Mouse (Mus musculus): Measurements from ENCODE around the gene Cyp51. TPM values are rescaled to one million over a fixed set of nuclear protein-coding genes. Genes with fewer than 3 reads are reported as not detected.
"Not testable (repeated sequence)": the region's sequence is repeated elsewhere in the genome, so short reads cannot be mapped to it uniquely, and the experiment has no call there.

Cyp51 gene
- polyA plus RNA-seq (2015; fragmentation: Nextera tagmentation; extraction: Ambion mirVana): 140 and 146 TPM in 2 replicates

GRCm38 (mm10) chr5:4104341-4105040 lies at the start of gene Cyp51:
Gene Cyp51, minus strand, starts transcription at chr5:4104746.
- ATAC-seq (replicated peaks): peak; percentile 98
- Histone ChIP-seq H3K27ac (peak within 1 kb of the TSS; percentile 99), H3K4me3 (peak within 1 kb of the TSS; percentile 77), H3K27me3 (replicated peaks) (no peaks in the 10 kb centered on the region), H3K9me3 (no peaks in the 10 kb centered on the region), H3K36me3 (replicated peaks) (peaks cover 19% of the 10 kb centered on the region), H3K9ac (peak within 1 kb of the TSS; percentile 81), H3K4me1 (peaks cover 39% of the 10 kb centered on the region), H3K4me2 (peak within 1 kb of the TSS; percentile 63)
- under 1% methylated on average over 59 of the region's 59 CpGs for WGBS

GRCm38 (mm10) chr5:4112570-4113098 lies 8.1 kb upstream of the Cyp51 start:
- H3K4me2 ChIP-seq: no peak overlapping the region
- no peaks in the 10 kb centered on the region for H3K9me3 ChIP-seq
- H3K27ac ChIP-seq: no peak overlapping the region
- no peak overlapping the region for H3K4me3 ChIP-seq
- no peak overlapping the region for H3K9ac ChIP-seq
- ATAC-seq (replicated peaks): no peak
- H3K36me3 ChIP-seq (replicated peaks): no peaks in the 10 kb centered on the region
- 93% methylated on average over 5 of the region's 5 CpGs for WGBS
- H3K27me3 ChIP-seq (replicated peaks): no peaks in the 10 kb centered on the region
- H3K4me1 ChIP-seq: no peaks in the 10 kb centered on the region

DNA sequence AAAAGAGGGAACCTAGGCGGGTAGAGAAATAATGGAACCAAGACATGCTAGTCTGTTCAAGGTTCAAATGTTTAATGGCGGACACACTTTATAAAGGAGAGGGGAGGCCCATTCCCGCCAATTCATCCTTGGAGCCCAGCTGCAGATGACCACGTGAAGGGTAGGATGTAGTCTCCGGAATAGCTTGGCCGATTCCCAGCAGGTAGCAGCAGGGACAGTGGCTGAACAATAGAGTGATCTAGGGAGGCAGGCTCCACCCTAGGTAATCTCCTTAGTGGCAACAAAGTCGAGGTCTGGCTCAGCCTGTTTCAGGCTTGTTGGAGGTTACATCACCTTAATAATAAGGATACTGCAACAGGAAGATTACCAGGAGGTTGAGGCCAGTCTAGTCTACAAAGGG lies 2.5 kb upstream of the Cyp51 start:
- peaks cover 20% of the 10 kb centered on the region for H3K4me1 ChIP-seq
- 41% methylated on average over 7 of the region's 7 CpGs for WGBS
- H3K4me2 ChIP-seq; H3K4me3 ChIP-seq; ATAC-seq (replicated peaks); H3K36me3 ChIP-seq (replicated peaks); H3K27me3 ChIP-seq (replicated peaks); H3K9ac ChIP-seq; H3K9me3 ChIP-seq; H3K27ac ChIP-seq: not testable (repeated sequence)

GRCm38 (mm10) chr5:4105651-4106186 lies 1.2 kb upstream of the Cyp51 start:
- no peaks in the 10 kb centered on the region for H3K9me3 ChIP-seq
- H3K36me3 ChIP-seq (replicated peaks): peaks cover 11% of the 10 kb centered on the region; the same call in 1 of the 2 replicates
- no peak for ATAC-seq (replicated peaks)
- no peak overlapping the region for H3K9ac ChIP-seq
- no peak overlapping the region for H3K4me3 ChIP-seq
- H3K4me1 ChIP-seq: peaks cover 30% of the 10 kb centered on the region
- no peak overlapping the region for H3K4me2 ChIP-seq
- no peaks in the 10 kb centered on the region for H3K27me3 ChIP-seq (replicated peaks)
- peak overlapping the region; percentile 99 for H3K27ac ChIP-seq
- 88% methylated on average over 2 of the region's 2 CpGs for WGBS

- WGBS: 1% methylated on average over 41 of the region's 41 CpGs
- H3K4me1 ChIP-seq: peaks cover 40% of the 10 kb centered on the region
- no peaks in the 10 kb centered on the region for H3K9me3 ChIP-seq
- H3K4me3 ChIP-seq: peak overlapping the region; percentile 77
- peak overlapping the region; percentile 63 for H3K4me2 ChIP-seq
- H3K27ac ChIP-seq: peak overlapping the region; percentile 99
- H3K36me3 ChIP-seq (replicated peaks): peaks cover 26% of the 10 kb centered on the region
- H3K9ac ChIP-seq: peak overlapping the region; percentile 81
- peak; percentile 73 for ATAC-seq (replicated peaks)
- no peaks in the 10 kb centered on the region for H3K27me3 ChIP-seq (replicated peaks)
Measured at GRCm38 (mm10) chr5:4103626-4104340, 763 bp downstream of the Cyp51 start.

- H3K4me2 ChIP-seq: 0 out of 2 replicates have a peak overlapping the region, but pooled peaks have one; percentile 63
- 95% methylated on average over 2 of the region's 2 CpGs for WGBS
- ATAC-seq (replicated peaks): no peak
Measured at GRCm38 (mm10) chr5:4101770-4102169, 2.8 kb downstream of the Cyp51 start.

GRCm38 (mm10) chr5:4101031-4101430 lies 3.5 kb downstream of the Cyp51 start:
- Histone ChIP-seq H3K27me3 (replicated peaks) (no peaks in the 10 kb centered on the region), H3K36me3 (replicated peaks) (peaks cover 29% of the 10 kb centered on the region), H3K9me3 (no peaks in the 10 kb centered on the region), H3K9ac (no peak overlapping the region), H3K4me2 (no peak overlapping the region), H3K4me3 (no peak overlapping the region), H3K27ac (no peak overlapping the region), H3K4me1 (peaks cover 40% of the 10 kb centered on the region)
- WGBS: 95% methylated on average over 4 of the region's 4 CpGs
- no peak for ATAC-seq (replicated peaks)

More at GRCm38 (mm10) chr5:4101770-4102169, 2.8 kb downstream of the Cyp51 start:
- Histone ChIP-seq H3K9me3 (no peaks in the 10 kb centered on the region), H3K4me1 (peaks cover 40% of the 10 kb centered on the region), H3K9ac (no peak overlapping the region), H3K4me3 (no peak overlapping the region; the same call in 1 of the 2 replicates), H3K27me3 (replicated peaks) (no peaks in the 10 kb centered on the region), H3K27ac (no peak overlapping the region), H3K36me3 (replicated peaks) (peaks cover 29% of the 10 kb centered on the region)

DNA sequence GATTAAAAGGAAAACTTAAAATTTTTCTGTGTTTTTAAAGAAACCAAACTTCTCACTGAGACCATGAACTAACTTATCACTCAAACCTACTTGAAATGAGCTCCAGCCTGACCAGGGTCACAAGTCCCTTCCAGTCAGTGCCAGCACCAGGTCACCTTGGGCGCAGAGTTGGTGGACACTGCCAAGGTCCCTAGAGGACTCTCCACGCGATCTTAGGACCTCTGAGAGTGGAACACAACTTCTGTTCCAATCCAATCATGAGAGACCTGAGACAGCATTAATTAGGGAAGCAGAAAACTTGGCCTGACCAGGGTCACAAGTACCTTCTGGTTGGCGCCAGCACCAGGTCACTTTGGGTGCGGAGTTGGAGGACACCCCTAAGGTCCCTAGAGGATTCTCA lies 10.1 kb downstream of the Cyp51 start:
- Histone ChIP-seq H3K4me3 (no peak overlapping the region), H3K36me3 (replicated peaks) (peaks cover 48% of the 10 kb centered on the region), H3K27ac (no peak overlapping the region), H3K9ac (no peak overlapping the region), H3K4me1 (peaks cover under 1% of the 10 kb centered on the region; the same call in 1 of the 2 replicates), H3K27me3 (replicated peaks) (no peaks in the 10 kb centered on the region), H3K4me2 (no peak overlapping the region), H3K9me3 (no peaks in the 10 kb centered on the region)
- WGBS: 97% methylated on average over 5 of the region's 5 CpGs
- no peak for ATAC-seq (replicated peaks)

DNA sequence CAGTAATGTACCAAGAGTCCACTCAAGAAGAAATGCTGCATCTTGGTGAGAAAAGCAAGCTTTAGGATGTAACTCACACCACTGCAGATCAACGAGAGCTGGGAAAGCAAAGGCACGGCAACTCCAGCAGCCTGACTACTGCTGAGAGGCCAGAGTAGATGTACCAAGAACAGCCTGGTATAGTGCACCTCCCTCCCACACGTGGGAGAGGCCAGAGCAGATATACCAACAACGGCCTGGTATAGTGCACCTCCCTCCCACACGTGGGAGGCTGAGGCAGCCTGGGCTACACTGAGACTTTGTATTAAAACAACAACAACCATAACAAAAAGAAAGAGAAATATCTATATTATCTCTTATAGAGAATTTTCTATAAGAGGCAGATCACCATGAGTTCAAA lies 16.4 kb downstream of the Cyp51 start:
- WGBS: 92% methylated on average over 5 of the region's 5 CpGs
- H3K4me3 ChIP-seq: no peak overlapping the region
- H3K9ac ChIP-seq: no peak overlapping the region
- no peak for ATAC-seq (replicated peaks)
- H3K9me3 ChIP-seq: no peaks in the 10 kb centered on the region
- no peaks in the 10 kb centered on the region for H3K27me3 ChIP-seq (replicated peaks)
- H3K36me3 ChIP-seq (replicated peaks): peaks cover 62% of the 10 kb centered on the region
- no peaks in the 10 kb centered on the region for H3K4me1 ChIP-seq
- no peak overlapping the region for H3K4me2 ChIP-seq
- H3K27ac ChIP-seq: no peak overlapping the region

- no peak overlapping the region for H3K9ac ChIP-seq
- no peaks in the 10 kb centered on the region for H3K9me3 ChIP-seq
- H3K36me3 ChIP-seq (replicated peaks): peaks cover 61% of the 10 kb centered on the region
- H3K4me3 ChIP-seq: no peak overlapping the region
- no peaks in the 10 kb centered on the region for H3K4me1 ChIP-seq
- ATAC-seq (replicated peaks): no peak
- H3K27ac ChIP-seq: no peak overlapping the region
- 85% methylated on average over 4 of the region's 4 CpGs for WGBS
- no peaks in the 10 kb centered on the region for H3K27me3 ChIP-seq (replicated peaks)
- no peak overlapping the region for H3K4me2 ChIP-seq
Measured at GRCm38 (mm10) chr5:4086309-4086708, 18.2 kb downstream of the Cyp51 start.

DNA sequence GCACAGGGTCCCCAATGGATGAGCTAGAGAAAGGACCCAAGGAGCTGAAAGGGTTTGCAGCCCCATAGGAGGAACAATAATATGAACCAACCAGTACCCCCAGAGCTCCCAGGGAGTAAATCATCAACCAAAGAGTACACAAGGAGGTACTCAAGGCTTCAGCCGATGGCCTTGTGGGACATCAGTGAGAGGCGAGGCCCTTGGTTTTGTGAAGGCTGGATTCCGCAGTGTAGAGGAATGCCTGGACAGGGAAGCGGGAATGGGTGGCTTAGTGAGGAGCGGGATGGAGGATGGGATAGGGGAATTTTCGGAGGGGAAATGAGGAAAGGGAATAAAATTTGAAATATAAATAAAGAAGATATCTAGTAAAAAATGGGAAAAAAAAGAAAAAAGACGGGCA lies 19.6 kb downstream of the Cyp51 start:
- WGBS: 97% methylated on average over 7 of the region's 7 CpGs
- ATAC-seq (replicated peaks): no peak
- H3K27ac ChIP-seq: no peak overlapping the region
- no peaks in the 10 kb centered on the region for H3K4me1 ChIP-seq
- peaks cover 65% of the 10 kb centered on the region for H3K36me3 ChIP-seq (replicated peaks)
- H3K9ac ChIP-seq: no peak overlapping the region
- no peaks in the 10 kb centered on the region for H3K27me3 ChIP-seq (replicated peaks)
- H3K4me2 ChIP-seq: no peak overlapping the region
- H3K4me3 ChIP-seq: no peak overlapping the region
- H3K9me3 ChIP-seq: no peaks in the 10 kb centered on the region

DNA sequence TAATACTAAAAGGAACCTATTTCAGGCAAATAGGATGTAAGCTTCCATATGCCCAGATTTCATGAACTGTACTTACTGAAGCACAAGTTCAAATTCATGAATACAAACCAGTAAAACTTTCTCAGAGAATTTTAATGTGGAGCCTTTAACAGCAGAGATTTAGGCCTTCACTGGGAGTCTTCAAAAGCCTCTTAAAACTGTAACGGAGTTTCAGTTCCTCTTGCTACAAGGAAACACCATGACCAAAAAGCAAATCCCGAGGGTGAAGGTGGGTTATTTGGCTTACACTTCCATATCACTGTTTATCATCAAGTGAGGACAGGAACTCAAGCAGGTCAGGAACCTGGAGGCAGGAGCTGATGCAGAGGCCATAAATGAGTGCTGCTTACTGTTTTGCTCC lies 23.0 kb downstream of the Cyp51 start:
- no peak for ATAC-seq (replicated peaks)
- Histone ChIP-seq H3K4me3 (no peak overlapping the region), H3K9ac (no peak overlapping the region), H3K9me3 (no peaks in the 10 kb centered on the region), H3K4me2 (no peak overlapping the region), H3K27ac (no peak overlapping the region), H3K36me3 (replicated peaks) (peaks cover 72% of the 10 kb centered on the region), H3K4me1 (no peaks in the 10 kb centered on the region), H3K27me3 (replicated peaks) (no peaks in the 10 kb centered on the region)
- 89% methylated on average over 2 of the region's 2 CpGs for WGBS

All from midbrain, embryonic 15.5 days (tissue).